Mouse (Mus musculus): ENCODE results near the gene Astn2.

DNA sequence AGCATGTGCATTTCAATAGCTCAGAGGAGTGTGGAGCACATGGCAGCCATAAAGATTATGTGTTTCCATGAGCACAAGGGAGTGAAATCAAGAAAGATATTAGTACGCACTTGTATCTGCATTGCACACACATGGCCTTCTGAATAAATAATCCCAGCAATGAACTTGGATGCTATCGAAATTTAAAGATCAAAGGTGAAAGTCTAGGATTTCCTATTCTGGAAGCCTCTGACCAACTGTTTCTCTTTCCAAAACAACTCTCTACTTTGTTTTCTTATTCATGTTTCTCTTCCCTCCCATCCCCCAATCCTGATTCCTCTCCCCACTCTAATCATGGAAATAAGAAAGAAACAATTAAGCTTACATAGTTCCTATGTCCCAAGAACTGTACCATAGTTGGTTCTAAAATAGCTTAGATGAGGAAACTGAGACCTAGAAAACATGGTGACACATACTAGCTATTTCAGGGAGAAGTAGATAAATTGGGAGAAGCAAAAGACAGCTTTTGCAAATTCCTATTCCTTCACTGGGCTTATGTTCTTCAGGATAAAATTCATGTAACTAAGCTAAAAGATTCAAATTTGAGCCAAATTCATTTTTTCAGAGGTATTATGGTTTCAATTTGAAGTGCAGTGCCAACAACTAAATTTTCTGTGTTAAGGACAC lies 872.2 kb downstream of the Astn2 start:
- TF ChIP-seq CTCF (IDR thresholded peaks at IDR 0.05; ENCODE audit: low read depth, low read length) (no peak), POLR2A (IDR thresholded peaks at IDR 0.05; ENCODE audit: extremely low read depth, insufficient read depth, low read length) (no peak)

Data from liver, adult 2 months (tissue).